Mouse (Mus musculus) spleen, embryonic (tissue): ENCODE data around the gene Cnbd2.

Source experiments
- CTCF ChIA-PET: fragments of 350-600 bp; sonication (Branson Sonifier 250); formaldehyde crosslinking; loops from one replicate; lab custom pipeline; 2022; lab: Charles Lee

The Cnbd2 gene

DNA sequence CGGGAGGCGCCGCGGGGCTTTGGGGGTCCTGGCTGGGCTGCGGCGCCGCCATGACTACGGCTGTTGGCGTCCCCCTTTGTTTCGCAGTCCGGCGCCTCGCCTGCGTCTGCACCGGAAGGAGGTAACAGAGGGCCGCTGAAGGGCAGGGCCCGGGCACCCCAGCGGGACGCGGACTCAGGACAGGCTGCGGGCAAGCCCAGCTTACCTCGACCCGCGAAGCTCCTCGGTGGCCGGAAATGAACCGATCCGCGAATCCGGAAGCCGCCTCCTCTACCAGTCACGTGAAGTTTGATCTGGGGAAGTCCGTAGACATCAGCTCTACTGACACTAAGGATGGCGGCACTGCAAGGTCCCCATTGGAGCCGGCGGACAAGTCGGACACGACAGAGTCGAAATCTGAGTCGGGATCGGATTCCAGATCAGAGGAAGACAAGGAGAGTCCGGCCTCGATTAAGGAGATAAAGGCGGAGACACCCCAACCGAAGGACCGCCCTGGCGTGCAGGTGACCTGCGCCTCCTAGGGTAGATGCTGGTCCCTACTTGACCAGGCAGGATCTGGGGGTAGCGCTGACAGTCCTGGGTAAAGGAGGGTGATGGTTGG, at the start of gene Cnbd2, which contains the start of gene Scand1:
Gene Cnbd2, plus strand, starts transcription at position 3 of the 601 bp plus-strand sequence.
Gene Scand1, minus strand, starts transcription at position 408 of the 601 bp plus-strand sequence.
- CTCF ChIA-PET: interaction anchor here (0.5 kb wide), 1 partner anchor 99 kb away, joined by 3 read pairs; no protein-coding TSS in a partner anchor

DNA sequence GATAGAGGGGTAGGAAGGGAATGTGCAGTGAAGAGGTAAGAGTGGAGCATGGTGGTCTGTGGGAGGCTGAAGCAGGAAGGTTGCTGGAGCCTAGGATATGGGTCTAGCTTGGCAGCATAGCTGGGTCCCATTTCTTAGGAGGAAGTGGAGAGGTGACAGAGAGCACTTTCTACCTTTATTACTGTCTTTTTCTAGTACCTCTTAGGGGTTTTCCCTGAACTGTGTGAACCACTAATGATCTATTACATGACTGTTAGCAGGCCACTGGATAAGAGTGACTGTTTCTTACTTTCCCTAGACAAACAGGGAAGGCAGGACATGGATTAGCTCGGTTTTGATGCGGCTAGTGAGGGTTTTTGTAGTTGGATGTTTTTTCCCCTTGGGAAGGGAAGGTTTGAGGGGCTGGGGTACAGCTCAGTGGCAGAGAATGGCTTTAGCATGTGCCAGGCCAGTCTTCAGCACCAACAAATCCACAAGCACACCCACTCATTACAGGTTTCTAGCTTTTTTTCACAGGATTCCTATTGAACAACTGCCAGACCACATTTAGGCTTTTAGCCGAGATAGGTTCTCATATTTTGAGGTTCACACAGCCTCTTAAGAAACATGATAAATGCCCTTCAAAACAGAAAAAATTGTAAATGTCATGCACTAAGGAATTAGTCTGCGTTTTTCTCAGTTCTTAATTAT, 48.8 kb upstream of the Cnbd2 start:
- CTCF ChIA-PET: interaction anchor here (0.6 kb wide), 1 partner anchor 300 kb away, joined by 3 read pairs; no protein-coding TSS in a partner anchor

DNA sequence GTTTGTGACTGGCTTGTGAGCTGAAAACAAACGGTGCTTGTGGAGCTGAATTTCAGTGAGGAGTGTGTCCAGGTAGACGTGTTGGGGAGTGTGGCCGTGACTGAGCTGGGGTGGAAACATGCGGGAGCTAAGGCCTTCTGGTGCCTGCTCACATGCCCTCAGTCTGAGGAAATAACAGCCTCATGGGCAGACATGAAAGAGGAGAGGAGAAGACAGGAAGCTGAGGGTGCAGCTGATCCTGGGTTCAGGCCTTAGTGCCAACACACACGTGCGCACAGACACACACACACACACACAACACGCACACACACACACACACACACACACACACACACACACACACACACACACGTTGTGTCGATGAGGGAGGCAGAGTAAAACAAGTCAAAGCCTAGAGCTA, 44.5 kb upstream of the Cnbd2 start:
- CTCF ChIA-PET: no interaction called here

DNA sequence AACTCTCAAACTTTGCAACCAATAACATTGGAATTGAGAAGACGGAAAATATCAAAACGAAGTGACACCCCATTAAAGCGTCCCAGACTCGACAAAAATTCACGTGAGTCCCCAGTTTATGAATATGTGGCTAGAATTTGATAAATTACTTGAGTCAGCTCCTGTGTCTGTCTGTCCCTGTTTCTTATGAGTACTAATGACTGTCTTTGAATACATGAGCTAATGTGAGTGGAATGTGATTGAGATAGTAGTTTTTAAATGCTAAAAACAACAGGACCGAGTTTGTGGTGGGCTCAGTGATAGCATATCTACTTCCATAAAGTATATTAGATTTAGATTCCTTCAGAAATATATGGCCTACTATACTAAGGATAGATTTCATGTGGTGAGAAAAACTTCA, 39.5 kb upstream of the Cnbd2 start:
- CTCF ChIA-PET: interaction anchor here (0.6 kb wide), 1 partner anchor 67 kb away, joined by 16 read pairs; no protein-coding TSS in a partner anchor

DNA sequence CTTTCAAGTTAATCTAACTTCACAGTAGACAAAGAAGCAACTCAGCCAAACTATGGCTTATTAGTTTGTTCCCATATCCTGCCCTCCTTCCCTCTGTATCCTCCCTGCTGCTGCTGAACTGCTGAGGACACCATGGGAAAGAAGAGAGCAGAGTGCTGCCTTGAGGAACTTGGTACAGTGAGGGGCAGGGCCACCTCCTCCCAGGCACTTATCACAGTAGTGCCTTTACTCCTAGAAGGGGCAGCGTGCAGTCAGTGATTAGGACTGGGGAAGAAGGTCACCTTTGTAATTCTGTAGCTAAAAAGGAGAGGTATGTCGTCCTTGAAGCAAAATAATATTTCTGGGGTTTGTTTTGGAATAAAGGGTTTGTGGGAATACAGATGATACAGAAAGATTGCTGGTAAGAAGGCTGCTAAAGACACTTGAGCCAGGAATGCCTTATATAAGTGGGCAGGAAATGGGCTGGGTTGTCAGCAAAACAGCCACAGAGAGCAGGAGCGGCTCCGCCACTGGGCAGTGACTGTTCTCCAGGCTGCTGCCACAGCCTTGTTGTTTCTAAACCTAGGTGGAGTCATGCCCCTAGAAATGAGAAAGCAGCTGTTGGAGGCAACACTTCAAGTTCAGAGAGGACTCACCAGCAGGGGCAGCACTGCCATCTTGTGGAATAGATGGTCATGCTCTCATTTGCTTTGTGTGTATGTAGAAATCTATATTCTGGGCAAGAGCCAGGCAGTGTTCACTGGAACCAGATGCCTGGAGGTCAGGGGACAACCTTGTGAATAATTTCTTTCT, 33.7 kb upstream of the Cnbd2 start:
- CTCF ChIA-PET: interaction anchor here (0.6 kb wide), 1 partner anchor 80 kb away, joined by 3 read pairs; no protein-coding TSS in a partner anchor

DNA sequence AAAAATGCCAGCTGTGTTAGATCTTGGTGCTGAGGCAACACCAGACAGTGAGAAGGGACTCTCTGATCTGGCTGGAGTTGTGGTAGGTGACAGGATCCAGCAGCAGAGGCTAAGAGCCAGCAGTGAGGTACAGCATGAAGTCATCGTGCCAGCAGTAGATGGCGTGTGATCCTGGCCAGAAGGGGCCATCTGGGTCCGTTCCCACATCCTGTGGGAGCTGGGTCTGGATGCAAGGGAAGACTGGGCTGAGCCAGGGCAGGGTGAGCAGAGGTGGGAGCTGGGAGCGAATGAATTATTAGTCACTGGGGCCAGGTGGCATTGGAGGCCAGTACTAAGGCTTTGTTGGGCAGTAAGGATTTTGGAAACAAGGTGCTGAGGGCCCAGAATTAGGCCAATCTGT, 30.9 kb upstream of the Cnbd2 start:
- CTCF ChIA-PET: no interaction called here

DNA sequence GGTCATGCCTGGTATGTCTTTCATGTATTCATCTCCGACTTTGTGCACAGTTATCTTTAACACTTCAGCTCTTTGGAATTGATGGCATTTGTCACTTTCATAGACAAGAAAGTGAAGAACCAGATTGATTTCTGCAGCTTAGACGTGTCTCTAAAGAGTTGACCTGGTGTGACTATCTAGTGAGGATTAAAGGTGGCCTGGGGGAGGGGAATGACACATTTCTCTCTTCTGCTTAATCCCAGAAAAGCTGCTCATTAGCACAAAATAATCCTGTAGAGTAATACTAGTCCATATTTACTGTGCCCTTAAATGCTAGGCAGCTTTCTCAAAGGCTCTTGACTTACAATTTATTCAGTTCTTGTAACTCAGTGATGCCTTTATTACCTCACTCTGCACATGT, 26.9 kb upstream of the Cnbd2 start:
- CTCF ChIA-PET: interaction anchor here (0.6 kb wide), 1 partner anchor 263 kb away, joined by 3 read pairs; no protein-coding TSS in a partner anchor

DNA sequence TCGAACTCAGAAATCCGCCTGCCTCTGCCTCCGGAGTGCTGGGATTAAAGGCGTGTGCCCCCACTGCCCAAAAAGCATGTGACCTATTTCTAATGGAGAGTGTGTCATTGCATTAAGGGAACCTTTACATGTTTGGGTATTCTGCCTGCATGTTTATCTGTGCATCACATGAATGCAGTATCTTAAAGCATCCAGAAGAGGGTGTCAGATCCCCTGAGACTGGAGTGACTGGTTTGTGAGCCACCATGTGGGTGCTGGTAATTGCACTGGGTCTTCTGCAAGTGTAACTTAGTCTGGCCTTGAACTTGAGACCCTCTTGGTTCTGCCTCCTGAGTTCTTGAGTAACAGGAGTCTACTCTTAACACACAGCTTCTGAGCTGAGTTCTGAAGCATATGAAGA, 25.4 kb upstream of the Cnbd2 start:
- CTCF ChIA-PET: interaction anchor here (0.6 kb wide), 1 partner anchor 7 kb away, joined by 11 read pairs; no protein-coding TSS in a partner anchor

DNA sequence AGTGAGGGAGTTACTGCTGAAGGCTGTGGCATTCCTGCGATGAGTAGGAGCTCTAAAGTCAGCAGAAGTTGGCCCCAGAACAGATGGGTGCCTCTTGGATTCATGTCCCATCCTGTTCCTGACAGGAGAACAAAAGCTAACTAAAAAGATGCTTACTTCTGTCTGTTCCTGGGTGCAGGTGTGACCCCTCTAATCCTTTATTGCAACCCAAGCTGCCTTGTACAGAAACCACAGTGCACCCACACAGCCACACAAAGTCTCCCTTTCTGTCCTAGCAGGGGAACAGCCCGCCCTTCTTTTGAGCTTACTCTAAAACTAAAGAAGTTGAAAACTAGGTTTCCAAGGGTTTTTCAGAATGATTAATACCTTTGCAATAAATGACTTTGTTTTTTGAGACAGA, 23.9 kb upstream of the Cnbd2 start:
- CTCF ChIA-PET: no interaction called here

DNA sequence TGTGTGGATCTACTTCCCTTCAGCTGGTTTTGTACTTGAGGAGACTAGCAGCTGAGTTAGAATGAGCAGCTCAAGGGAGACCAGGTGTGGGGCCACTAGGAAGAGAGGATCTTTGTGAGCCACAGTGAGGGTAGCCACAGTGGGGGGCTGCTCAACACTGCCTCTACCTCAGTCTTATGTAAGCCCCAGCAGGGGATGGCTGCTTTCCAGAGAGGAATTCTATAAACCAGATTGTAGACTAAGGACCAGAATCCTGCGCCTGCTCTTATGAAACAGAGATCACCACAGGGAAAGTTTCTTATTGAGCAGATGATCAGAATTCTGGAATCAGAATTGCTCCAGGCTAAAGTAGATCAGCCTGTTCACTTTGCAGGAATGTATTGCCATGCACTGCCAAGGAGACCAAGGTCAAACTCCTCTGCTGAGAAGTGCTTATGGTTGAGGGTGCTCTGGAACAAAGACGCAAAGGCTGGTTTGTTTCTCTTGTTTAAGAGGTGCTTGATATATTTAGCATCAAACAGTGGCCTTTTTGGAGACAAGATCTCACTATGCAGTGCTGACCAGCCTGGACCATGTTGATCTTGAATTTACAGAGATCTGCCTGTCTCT, 22.4 kb upstream of the Cnbd2 start:
- CTCF ChIA-PET: interaction anchor here (0.6 kb wide), 1 partner anchor 25 kb away, joined by 3 read pairs; no protein-coding TSS in a partner anchor

DNA sequence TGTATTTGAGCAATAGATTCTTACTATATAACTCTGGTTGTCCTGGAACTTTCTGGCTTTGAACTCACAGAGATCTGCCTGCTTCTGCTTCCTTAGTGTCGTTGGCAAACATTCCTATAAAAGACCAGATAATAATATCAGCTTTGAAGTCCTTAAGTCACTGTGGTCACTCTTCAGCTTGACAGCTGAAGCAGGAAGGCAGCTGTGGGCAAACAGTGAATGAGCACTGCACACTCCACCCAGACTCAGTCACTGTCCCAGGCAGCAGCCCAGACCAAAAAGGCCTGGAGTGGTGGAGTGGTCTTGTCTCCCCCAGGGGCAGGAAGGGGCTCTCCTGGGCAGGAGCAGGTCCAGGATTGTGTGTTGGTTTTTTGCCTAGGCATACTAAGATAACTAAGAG, 20.1 kb upstream of the Cnbd2 start:
- CTCF ChIA-PET: interaction anchor here (0.6 kb wide), 1 partner anchor 797 kb away, joined by 3 read pairs; no protein-coding TSS in a partner anchor

DNA sequence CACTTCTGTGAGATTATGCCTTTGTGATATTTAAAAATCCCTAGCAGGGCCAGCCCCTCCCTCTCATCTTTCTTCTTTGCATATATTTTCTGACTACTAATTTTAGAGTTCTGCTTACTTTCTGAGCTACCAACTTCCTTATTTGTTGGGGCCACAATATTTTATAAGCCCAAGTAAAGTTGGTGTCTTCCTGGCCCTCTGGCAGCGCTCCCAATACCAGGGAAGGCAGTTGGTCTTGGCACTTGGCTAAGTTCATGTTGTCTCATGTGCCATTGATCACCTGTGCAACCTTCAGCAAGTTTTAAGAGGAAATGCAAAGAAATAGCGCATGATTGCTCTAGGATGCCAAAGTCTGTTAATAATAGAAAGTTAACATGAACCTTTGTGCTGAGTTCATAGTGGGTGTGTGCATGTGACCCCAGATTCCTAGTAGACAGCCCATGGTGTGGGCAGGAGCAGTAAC, 16.5 kb upstream of the Cnbd2 start:
- CTCF ChIA-PET: interaction anchor here (0.5 kb wide), 1 partner anchor 50 kb away, joined by 5 read pairs; no protein-coding TSS in a partner anchor

DNA sequence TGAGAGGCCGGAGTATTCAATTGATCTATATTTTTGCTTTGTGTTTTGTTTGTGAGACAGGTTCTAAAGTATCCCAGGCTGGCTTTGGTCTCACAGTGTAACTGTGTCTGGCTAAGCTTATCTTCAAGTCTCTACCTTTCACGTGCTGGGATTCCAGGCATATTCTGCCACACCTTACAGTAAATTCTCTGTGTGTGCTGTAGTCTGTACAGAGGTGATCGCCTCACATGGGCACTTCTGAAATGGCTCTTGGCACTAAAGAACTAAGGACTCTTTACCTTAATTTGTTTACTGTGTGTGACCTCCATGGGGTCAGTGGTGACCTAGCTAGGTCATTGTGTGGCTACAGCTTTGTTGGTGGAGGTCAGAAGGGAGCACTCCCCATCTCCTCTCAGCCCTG, 15.9 kb upstream of the Cnbd2 start:
- CTCF ChIA-PET: no interaction called here

DNA sequence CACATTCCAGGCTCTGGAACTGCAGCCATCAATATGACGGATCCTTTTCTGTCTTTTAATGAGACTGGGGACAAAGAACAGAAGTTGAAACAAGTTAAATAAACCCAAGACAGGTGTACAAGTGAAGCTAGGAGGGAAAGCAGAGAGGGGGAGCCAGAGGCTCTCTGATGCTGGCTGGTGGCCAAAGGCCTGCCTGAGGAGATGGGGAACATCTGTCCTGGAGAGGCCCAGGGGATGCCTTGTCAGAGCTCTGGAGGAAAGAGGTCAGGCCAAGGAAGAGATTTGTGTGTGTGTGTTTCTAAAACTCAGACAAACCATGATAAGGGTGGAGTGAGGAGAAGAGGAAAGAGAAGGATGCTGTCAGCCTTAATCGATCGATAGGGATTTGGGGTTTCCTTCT, 14.4 kb upstream of the Cnbd2 start:
- CTCF ChIA-PET: no interaction called here

DNA sequence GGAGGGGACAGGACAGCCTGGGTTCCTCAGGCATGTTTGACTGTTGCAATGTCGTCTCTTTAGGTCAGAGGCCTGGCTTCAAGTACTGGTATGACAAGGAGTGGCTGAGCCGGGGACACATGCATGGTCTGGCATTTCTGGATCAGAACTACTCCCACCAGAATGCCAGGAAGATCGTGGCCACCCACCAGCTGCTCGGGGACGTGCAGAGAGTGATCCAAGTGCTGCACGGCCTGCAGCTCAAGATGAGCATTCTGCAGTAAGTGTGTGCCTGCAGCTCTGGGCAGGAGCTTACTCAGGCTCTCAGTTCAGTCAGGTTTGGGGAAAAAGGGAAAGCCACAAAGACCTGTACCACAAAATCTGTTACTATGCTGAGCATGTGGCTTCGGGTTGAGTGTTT, 13.6 kb upstream of the Cnbd2 start:
- CTCF ChIA-PET: interaction anchor here (0.6 to 1.0 kb wide), 3 partner anchors 13 to 565 kb away, joined by 8 to 11 read pairs (median 10); no protein-coding TSS in a partner anchor

DNA sequence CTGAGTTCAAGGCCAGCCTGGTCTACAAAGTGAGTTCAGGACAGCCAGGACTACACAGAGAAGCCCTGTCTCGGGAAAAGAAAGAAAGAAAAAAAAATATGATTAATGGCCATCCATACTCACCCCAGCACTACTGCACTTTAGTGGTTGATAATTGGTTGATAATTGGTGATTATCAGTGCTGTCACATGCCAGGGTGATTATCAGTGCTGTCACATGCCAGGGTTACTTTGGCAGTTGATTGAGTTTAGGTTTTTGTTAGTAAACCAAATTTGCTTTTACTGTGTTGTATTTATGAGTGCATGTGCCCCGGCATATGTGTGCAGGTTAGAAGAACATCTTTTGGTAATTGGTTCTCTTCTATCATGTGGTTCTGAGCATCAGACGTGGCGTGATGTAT, 10.0 kb upstream of the Cnbd2 start:
- CTCF ChIA-PET: no interaction called here

DNA sequence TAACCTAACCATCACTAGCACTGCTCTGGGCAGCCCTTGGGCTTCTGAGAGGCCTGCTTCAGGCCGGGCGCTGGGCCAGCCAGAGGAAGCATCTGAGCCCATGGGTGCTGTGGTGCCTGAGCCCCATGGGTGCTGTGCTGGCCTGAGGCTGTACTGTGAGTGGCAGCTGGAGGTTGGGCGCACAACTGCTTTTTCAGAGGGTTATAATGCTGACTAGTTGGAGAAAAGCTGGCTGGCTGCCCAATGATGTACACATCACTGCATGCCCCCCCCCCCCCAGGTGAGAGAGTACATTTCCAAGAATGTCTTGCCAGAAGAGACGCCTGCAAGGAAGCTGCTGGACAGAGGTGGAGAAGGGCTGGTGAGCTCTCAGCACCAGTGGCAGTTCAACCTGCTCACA, 7.7 kb upstream of the Cnbd2 start:
- CTCF ChIA-PET: interaction anchor here (0.6 kb wide), 1 partner anchor 40 kb away, joined by 8 read pairs; no protein-coding TSS in a partner anchor

DNA sequence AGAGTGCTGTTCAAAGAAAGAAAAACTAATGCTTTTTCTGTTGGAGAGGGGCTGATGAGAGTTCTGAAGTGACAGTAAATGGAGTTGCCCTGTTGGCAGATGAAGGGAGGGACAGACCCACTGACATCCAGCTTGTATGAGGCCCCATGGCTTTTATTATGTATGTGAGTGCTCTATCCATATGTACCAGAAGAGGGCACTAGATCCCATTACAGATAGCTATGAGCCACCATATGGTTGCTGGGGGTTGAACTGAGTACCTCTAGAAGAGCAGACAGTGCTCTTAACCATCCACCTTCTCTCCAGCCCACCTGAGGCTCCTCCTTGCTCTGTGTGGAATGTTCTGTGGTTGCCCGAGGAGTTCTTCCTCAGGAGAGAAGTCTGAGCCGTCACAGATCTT, 6.3 kb upstream of the Cnbd2 start:
- CTCF ChIA-PET: interaction anchor here (0.6 kb wide), 1 partner anchor 468 kb away, joined by 3 read pairs; no protein-coding TSS in a partner anchor

DNA sequence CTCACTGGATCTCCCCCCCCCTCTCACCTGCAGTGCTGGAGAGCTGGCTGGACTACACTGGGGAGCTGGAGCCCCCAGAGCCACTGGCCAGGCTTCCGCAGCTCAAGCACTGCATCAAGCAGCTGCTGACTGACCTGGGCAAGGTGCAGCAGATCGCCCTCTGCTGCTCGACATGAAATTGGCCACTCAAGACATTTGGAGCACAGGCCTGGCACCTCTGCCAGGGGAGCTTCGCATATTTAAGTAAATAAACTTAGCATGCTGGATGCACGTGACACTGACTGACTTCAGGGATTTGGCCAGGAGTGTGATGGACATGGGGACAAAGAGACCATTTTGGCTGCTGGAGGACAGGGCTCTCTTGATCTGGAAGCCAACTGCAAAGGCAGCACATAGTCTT, 4.8 kb upstream of the Cnbd2 start:
- CTCF ChIA-PET: interaction anchor here (0.6 to 0.9 kb wide), 2 partner anchors 48 to 246 kb away, joined by 3 to 5 read pairs; no protein-coding TSS in a partner anchor

DNA sequence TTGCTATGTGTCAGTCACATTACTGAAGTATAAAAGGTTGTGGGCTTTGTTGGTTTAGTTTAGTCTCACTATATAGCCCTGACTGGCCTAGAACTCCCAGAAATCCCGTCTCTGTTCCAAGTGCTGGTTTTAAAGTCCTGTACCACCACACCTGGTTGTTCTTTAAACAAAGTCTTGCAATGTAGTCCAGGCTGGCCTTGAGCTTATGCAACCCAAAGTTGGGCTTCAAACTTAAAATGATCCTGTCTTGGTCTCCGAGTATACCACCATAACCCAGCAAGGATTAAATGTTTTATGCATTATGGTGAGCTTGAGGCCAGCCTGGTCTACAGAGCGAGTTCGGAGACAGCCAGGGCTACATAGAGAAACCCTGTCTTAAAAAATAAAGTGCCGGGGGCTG, 2.2 kb upstream of the Cnbd2 start:
- CTCF ChIA-PET: no interaction called here

DNA sequence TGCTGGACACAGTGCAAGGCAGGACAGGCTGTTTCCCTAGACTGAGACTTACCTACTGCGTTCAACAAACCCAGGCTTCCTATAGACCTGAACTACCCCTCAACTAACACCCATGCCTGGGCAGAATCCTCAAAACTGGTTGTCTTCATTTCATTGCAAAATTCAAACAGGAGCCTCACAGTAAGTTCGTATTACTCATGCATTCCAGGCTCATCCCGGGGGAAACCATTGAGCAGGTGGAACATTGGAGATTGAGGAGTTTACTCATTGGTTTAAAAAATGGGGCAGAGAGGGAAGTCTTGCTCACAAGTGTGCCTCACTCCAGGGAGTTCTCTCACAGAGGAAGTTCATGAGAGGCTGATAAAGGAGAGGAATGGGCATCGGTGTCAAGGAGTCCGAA, 1.6 kb upstream of the Cnbd2 start:
- CTCF ChIA-PET: no interaction called here
